Mouse (Mus musculus) liver, adult (tissue): ENCODE data around the gene Majin.

Source experiments
- GATA4 ChIP-seq: IDR thresholded peaks from 2 replicates; pipeline ENCODE4 v1.6.1; 2014; ENCODE audit warnings: mild to moderate bottlenecking, low read length; ENCODE audit not compliant: insufficient replicate concordance

Gene Majin

DNA sequence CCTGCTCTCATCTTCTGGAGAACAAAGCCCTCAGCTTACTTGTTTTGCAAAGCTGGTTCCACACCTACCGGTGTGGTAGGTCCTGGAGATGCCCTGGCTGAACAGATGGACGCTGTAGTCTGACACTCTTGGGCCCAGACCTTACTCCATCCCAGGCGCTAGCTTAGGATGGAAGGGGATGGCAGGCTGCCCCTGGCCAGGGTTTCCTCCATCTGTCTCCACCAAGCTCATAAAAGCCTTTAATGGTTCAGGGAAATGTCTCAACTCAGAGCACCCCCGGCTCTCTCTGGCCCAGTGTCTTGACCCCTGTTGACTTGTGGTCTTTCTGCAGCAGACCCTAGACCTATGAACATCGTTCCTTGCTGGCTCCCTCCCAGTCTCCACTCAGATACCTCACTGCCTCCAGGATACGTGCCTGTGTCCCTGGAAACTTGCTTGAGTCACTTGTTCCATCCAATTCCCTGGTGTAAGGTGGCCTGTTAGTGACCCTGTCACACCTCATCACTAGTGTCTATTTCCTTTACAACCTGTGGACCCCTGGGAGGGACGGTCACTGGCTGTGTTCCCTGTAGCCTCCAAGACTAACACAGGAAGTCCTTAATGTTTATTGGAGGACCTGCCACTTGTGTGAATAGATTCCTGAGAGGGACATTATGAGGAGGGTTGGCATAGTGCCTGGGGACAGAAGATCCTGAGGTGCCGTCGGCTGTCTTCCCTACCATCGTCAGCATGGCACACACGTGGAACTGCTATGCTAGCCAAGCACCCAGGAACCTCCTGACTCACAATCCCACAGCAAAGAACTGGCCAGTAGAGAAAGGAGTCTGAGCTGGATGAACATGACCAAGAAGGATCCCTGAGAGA is 83.3 kb downstream of the Majin start:
- no peak for TF ChIP-seq GATA4

DNA sequence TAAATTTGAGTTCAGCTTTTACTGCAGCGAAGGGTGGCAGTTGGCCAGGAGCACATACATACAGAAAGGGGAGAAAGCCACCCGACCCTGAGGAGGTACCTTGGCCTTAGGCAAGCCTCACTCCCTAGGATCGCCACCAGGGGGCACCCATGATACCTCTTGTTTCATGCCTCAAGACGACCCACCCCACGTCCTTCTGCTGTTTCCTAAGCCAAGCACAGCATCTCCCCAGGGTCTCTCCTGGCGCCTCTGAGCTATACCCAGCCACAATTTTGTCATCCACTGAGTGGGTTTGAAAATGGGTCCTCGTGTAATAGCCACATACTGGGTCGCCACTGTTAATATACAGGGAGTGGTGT is 84.0 kb downstream of the Majin start:
- no peak for TF ChIP-seq GATA4

DNA sequence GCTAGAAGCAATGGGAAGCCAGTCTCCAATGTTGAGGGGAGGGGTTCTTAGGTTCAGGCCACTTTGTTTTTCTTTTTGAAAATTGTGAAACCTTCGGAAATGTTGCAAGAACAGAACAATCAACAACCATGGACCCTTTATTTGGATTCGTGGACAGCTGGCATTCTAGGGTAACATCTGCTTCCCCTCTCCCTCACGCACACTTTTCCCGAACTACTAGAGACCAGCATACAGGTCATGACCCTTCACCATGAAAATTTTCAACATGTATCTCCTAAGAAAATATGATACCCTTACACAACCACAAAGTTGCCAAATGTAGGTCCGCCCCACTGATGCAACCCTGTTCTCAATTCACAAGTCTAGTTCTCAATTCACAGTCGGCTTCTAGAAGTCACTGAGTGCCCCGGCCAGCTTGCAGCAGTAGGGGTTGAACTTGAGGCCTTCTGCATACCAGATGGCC is 84.5 kb downstream of the Majin start:
- TF ChIP-seq GATA4: no peak

DNA sequence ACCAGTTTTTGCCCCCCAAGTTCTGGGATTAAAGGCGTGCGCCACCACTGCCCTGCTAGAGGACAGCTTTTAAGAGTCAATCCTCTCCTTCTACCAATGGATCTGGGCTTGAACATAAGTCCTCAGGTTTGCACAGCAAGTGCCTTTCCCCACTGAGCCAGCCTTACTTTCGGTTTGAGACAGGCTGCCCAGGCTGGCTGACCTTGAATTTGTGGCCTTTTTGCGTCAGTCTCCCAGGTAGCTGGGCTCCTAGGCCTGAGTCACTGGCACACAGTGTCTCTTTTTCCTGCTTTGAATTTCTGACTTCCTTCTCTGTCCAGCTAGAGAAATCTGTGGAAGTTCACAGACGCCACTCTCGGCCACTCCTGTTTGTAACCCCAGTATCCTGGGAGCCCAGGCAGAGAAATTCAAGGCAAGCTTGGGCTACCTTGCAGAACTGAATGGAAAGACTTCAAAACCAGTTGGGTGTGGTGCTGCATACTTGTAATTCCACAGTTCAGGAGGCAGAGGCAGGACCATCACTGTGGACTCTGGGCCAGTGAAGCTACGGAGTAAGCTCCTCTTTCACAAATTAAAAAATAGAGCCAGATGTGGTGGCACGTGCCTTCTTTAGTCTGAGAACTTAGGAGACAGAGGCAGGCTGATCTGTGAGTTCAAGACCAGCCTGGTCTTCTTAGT is 85.7 kb downstream of the Majin start:
- no peak for TF ChIP-seq GATA4

DNA sequence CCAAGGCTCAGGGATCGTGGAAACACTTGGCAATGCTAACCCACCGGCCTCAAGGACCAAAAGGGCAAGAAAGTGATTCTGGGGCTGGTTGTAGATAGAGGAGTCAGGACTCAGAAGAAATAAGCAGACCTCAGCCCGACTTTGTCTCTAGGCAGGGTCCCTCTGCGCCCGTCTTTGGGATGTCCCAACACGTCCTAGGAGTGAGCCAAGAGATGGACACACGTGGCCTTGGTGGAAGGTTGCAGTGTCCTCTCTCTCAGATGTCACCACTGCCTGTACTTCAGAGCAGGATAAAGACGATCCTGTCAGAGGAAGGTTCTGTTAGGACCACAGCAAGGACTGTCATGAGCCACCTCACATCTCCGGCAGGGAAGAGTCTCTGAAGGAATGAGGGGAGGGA is 86.5 kb downstream of the Majin start:
- no peak for TF ChIP-seq GATA4

DNA sequence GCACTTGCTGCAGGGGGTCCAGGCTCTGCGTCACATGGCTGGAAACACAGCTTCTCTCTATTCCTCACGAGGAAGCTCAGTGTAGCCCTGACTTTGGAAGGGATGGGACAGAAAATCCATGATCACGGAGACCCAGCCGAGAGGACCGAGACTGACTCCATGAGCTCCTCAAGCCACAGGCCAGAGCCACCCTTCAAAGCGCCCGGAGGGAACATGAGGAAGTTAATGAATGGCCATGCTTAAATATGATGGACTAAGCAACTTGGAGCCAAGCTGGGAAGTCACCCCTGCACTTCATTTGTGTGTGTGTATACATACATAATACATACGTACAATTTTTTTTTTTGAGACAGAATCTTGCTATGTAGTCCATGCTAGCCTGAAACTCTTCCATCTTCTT is 87.0 kb downstream of the Majin start:
- TF ChIP-seq GATA4: no peak

DNA sequence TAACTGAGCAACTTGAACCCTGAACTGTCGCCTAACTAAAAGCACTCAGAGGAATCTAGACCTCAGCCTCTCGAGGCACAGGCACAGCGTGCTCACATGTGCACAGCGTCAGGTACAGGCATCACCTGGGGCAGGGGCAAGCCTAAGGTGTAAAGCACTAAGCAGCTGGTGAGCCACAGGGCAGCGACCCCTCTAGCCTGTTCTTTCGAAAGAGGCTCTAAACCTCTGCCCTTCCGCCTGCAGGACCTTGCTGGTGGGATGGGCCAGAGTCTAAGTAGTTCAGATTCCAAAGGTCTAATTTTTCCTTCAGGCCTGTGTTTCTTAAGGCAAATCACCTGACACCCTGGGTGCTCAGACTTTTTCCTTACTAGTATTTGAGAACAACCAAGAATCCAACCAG is 87.9 kb downstream of the Majin start:
- no peak for TF ChIP-seq GATA4

DNA sequence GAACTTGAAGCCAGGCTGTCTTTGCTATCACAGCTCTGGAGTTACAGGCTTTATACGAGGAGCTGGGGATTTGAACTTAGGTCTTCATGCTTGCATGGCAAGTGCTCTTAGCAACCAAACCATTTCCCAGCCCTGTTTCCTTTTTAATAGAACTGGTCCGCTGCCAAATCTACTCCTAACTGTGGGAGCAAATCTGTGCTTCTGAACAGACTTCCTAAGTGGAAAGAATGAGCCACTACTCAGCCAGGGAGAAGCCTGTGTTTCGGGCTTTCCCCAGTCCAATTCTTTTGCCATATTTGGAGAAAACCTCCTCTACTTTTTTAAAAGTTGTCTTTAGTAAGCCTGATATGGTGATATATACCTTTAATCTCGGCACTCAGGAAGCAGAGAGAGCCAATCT is 88.5 kb downstream of the Majin start:
- TF ChIP-seq GATA4: no peak

DNA sequence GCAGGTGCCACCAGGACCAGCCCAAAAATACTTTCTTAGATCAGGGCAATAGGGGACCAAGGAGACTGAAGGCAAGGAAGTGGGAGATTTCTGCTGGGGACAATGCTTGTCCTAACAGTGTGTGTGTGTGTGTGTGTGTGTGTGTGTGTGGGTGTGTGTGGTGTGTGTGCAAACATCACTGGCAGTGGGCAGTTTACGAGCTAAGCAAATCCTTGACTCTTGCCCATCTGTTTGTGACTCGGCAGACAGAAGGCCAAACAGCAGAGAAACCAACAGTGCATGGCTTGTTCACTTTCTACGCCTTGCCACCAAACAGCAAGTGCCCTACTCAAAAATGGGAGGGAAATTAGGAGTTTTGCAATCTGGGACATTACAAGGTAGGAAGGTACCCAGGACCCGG is 89.4 kb downstream of the Majin start:
- no peak for TF ChIP-seq GATA4
